Mouse (Mus musculus) central nervous system, embryonic 14 days (tissue): ENCODE measurements around the gene Ppp1r21. TPM values are rescaled to one million over a fixed set of nuclear protein-coding genes. Genes with fewer than 3 reads are reported as not detected.

Source experiments
- polyA plus RNA-seq: library from polyadenylated mRNA; depleted of rRNA; stranded (reverse); fragments of >200 nt; gene quantifications from 2 replicates; pipeline ENCODE4 v1.2.3, GENCODE M21; 2012; rRNA removed

The Ppp1r21 gene
- 64.8 and 68.3 TPM in 2 replicates for polyA plus RNA-seq

DNA sequence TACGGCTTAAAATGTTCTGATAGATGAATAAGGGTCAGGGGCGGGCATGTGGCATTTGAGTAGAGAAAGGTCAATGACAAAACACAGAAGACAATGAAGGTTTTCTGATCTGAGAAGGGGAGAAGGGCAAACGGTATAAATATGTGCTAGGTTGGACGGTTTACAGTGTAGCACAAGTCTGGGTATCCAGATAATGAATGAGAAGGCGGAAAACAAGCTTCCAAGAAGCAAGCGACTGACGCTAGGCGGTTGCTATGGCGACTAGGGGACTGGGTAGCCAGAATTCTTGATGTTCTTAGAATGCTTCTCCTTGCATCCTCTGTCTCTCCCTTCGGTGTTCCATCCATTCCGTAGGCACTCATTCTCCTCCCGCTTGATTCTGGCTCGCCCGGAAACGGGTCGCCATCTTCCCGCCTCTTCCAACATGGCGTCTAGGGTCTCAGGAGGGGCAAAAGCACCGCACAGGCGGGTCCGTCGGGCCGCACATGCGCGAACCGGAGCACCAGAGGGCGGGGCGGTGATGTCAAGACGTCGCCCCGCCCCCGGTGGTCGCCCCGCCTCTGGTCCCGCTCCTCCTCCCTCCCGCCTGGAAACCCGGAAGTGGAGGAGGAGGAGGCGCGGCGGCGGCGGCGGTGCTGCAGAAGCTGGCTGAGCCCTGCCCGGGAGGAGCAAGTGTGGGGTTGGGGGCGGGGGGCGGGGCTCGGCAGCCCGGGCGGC, at the start of gene Ppp1r21:
Ppp1r21 (plus strand) TSS at position 600 of the 717 bp plus-strand sequence.

DNA sequence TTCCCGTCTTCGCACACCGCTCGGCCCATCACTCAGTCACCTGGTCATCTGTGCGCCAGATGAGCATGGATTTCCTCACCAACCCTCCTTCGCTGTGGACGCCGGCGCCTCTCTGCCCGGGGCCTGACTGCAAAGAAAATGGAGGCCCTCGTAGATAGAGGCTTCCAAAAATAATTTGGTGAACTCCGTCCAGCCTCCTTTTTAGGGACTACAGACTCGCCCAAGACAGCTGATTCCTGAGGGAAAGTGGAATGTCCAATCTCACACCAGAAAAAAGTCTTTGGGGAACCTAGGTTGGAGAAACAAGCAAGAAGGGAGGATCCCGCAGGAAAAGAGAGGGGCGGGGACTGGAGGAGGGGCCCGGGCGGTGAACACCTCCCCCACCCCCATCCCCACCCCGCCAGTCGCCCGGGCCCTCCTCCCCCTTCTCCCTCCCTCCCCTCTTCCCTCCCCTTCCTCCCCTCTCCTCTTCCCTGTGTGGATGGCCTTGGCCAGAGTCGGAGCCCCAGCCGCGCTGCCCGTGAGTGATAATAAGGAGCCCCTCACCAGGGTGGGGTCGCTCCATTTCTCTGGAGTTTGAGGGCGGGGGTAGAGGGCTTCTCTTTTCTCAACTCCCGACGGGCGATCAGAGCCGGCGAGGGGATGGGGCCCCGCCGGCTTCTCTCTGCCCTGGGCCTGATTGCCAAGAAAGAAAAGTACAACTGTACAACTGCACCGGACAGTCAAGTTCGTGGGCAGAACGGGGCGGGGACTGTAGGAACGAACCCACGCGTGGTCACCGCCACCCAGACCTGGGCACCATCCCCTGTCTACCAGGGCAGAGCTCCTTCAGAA, 67.5 kb downstream of the Ppp1r21 start, which contains the start of gene Ston1:
Ston1 (plus strand) TSS at position 463 of the 834 bp plus-strand sequence.

Other genes with a start within 250 kb of the Ppp1r21 start
- gene Foxn2, start 89.4 kb upstream of the Ppp1r21 start, polyA plus RNA-seq, result 6.0 TPM in 2 replicates
- gene Ston1, start 67.6 kb downstream of the Ppp1r21 start, polyA plus RNA-seq, result 11.0 and 13.0 TPM in 2 replicates
- gene Gtf2a1l, start 138.5 kb downstream of the Ppp1r21 start, polyA plus RNA-seq, result 0.05 and 0.11 TPM in 2 replicates